Mouse (Mus musculus) forebrain, embryonic 15.5 days (tissue): ENCODE results near the gene Smim11. TPM values are rescaled to one million over a fixed set of nuclear protein-coding genes. Genes with fewer than 3 reads are reported as not detected.

Experiments used
- ATAC-seq: fragments of 200-750 bp; cut with Nextera tagmentation; replicated peaks from 2 replicates; pipeline ENCODE4 v1.8.0; 2017; ENCODE audit warnings: mild to moderate bottlenecking, moderate TSS enrichment, moderate library complexity
- H3K27ac ChIP-seq: fragments of 300-500 bp; sonication (generic); replicated peaks from 2 replicates; pipeline ENCODE4 v1.5.1; 2015; ENCODE audit warnings: mild to moderate bottlenecking, inconsistent platforms
- H3K27me3 ChIP-seq: fragments of 300-500 bp; sonication (generic); 2 replicates; pipeline ENCODE4 v1.6.1; 2015; ENCODE audit warnings: inconsistent platforms
- H3K36me3 ChIP-seq: fragments of 300-500 bp; sonication (generic); 2 replicates; pipeline ENCODE4 v1.6.1; 2015; ENCODE audit warnings: mild to moderate bottlenecking, inconsistent platforms
- H3K4me1 ChIP-seq: fragments of 300-500 bp; sonication (generic); 2 replicates; pipeline ENCODE4 v1.6.1; 2015; ENCODE audit warnings: inconsistent platforms
- H3K4me2 ChIP-seq: fragments of 300-500 bp; sonication (generic); replicated peaks from 2 replicates; pipeline ENCODE4 v1.6.1; 2015; ENCODE audit warnings: mild to moderate bottlenecking, inconsistent platforms
- H3K4me3 ChIP-seq: fragments of 300-500 bp; sonication (generic); 2 replicates; pipeline ENCODE4 v1.5.1; 2015; ENCODE audit warnings: mild to moderate bottlenecking, inconsistent platforms
- H3K9ac ChIP-seq: fragments of 300-500 bp; sonication (generic); replicated peaks from 2 replicates; pipeline ENCODE4 v1.6.1; 2015; ENCODE audit warnings: mild to moderate bottlenecking, inconsistent platforms
- H3K9me3 ChIP-seq: fragments of 300-500 bp; sonication (generic); 2 replicates; pipeline ENCODE4 v1.6.1; 2016; ENCODE audit warnings: inconsistent platforms
- WGBS: fragments of 180-500 bp; shearing (Covaris S2); methylation state at CpG from one replicate; pipeline ENCODE4 v1.1.7; 2015; ENCODE audit warnings: mixed read lengths; 5-methylcytosine and 5-hydroxymethylcytosine counted together
- polyA plus RNA-seq: library from polyadenylated mRNA; unstranded; fragments of >200 nt; fragmentation: Nextera tagmentation; extraction: Ambion mirVana; gene quantifications from 2 replicates; pipeline ENCODE4 v1.2.1, GENCODE M21; 2015

Gene Smim11
- polyA plus RNA-seq, 1 experiment from 2014 or later, result 92.6 TPM

DNA sequence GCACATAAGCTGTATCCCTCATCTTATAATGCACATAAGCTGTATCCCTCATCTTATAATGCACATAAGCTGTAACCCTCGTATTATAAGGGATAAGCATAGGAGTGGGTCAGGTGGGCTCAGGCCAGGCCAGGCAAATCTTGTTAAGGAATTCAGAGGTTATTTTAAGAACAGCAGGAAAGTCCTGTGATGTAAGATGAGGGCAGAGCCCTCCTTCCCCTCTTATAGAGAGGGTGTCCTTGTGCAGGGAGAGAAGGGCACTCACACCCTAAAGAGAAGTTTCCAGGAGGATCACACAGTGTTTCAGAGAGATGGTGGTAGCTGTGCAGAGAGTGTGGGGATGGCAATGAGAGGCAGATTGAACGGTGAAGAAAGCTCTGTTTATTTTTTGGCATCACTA, 5.8 kb upstream of the Smim11 start:
- Histone ChIP-seq H3K27ac (no peak overlapping the region), H3K36me3 (no peaks in the 10 kb centered on the region), H3K9me3 (no peaks in the 10 kb centered on the region), H3K27me3 (no peaks in the 10 kb centered on the region), H3K4me1 (peaks cover 6% of the 10 kb centered on the region), H3K4me3 (no peak overlapping the region), H3K9ac (no peak overlapping the region), H3K4me2 (no peak overlapping the region)
- ATAC-seq, result no peak
- WGBS, result 75% methylated on average over 2 of the region's 2 CpGs

DNA sequence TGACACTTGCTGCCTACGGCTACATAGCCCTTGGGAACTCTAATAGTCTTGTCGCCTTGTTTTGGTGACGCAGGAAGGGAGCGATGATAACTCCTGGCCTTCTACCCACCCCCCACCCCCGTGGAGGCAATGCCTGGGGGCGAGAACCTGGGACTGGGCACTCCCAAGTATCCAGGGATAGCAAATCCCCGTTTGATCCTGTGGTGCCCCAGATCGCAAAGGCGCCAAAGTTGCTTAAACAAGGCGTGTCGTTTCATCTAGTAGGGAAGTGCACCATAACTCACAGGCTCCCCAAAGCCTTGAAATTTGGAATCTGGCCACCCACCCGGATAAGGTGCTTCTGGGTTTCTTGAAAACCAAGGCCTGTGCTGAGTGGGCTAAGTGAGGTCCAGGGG, 323 bp downstream of the Smim11 start:
- no peaks in the 10 kb centered on the region for H3K27me3 ChIP-seq
- WGBS, result under 1% methylated on average over 12 of the region's 12 CpGs

GRCm38 (mm10) chr16:92301989-92302388, 903 bp downstream of the Smim11 start:
- WGBS, result 19% methylated on average over 5 of the region's 5 CpGs
- H3K9me3 ChIP-seq, result no peaks in the 10 kb centered on the region
- H3K4me3 ChIP-seq, result peak overlapping the region; percentile 78
- peak overlapping the region; percentile 85 for H3K27ac ChIP-seq
- H3K9ac ChIP-seq, result peak overlapping the region; percentile 79
- peaks cover 10% of the 10 kb centered on the region; the same call in 1 of the 2 replicates for H3K36me3 ChIP-seq
- peak overlapping the region; percentile 78 for H3K4me2 ChIP-seq
- H3K27me3 ChIP-seq, result no peaks in the 10 kb centered on the region
- ATAC-seq, result no peak
- H3K4me1 ChIP-seq, result peaks cover 22% of the 10 kb centered on the region

More for the DNA sequence above, 323 bp downstream of the Smim11 start:
- peaks cover 8% of the 10 kb centered on the region; the same call in 1 of the 2 replicates for H3K36me3 ChIP-seq
- H3K9ac ChIP-seq, result peak overlapping the region; percentile 79
- peaks cover 22% of the 10 kb centered on the region for H3K4me1 ChIP-seq
- peak overlapping the region; percentile 85 for H3K27ac ChIP-seq
- peak overlapping the region; percentile 78 for H3K4me2 ChIP-seq
- H3K4me3 ChIP-seq, result peak overlapping the region; percentile 78
- ATAC-seq, result no peak
- no peaks in the 10 kb centered on the region for H3K9me3 ChIP-seq

GRCm38 (mm10) chr16:92302506-92302905, 1.4 kb downstream of the Smim11 start:
- WGBS, result 74% methylated on average over 5 of the region's 5 CpGs
- Histone ChIP-seq H3K4me2 (peak overlapping the region; percentile 78), H3K9ac (no peak overlapping the region; the same call in 1 of the 2 replicates), H3K27ac (peak overlapping the region; percentile 85; the same call in 1 of the 2 replicates), H3K27me3 (no peaks in the 10 kb centered on the region), H3K4me3 (peak overlapping the region; percentile 78; the same call in 1 of the 2 replicates), H3K4me1 (peaks cover 22% of the 10 kb centered on the region), H3K9me3 (no peaks in the 10 kb centered on the region), H3K36me3 (peaks cover 15% of the 10 kb centered on the region)
- ATAC-seq, result no peak

GRCm38 (mm10) chr16:92305519-92305918, 4.4 kb downstream of the Smim11 start:
- Histone ChIP-seq H3K4me1 (peaks cover 17% of the 10 kb centered on the region), H3K36me3 (peaks cover 21% of the 10 kb centered on the region), H3K27ac (no peak overlapping the region), H3K4me2 (no peak overlapping the region), H3K27me3 (no peaks in the 10 kb centered on the region), H3K9ac (no peak overlapping the region), H3K9me3 (no peaks in the 10 kb centered on the region), H3K4me3 (no peak overlapping the region)
- WGBS, result 98% methylated on average over 2 of the region's 2 CpGs
- no peak for ATAC-seq

DNA sequence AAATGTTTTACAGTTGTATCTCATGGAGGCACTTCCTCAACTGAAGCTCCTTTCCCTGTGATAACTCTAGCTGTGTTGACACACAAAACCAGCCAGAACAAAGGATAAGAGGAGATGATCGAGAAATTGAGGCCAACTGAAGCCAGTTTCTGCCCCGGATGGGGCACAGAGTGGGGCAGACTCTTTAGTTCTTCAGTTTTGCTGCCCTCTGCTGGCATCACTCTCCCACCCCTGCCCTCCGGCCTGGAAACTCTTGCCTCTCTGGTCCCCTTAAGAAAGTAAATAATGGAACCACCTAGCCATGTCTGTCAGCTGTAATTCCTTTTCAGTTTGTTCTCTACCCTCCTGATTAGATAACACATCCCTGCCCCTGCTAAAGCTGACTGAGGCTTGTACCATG, 6.9 kb downstream of the Smim11 start:
- no peaks in the 10 kb centered on the region for H3K9me3 ChIP-seq
- 76% methylated on average over 3 of the region's 3 CpGs for WGBS
- H3K9ac ChIP-seq, result no peak overlapping the region
- no peak overlapping the region for H3K27ac ChIP-seq
- ATAC-seq, result no peak
- H3K27me3 ChIP-seq, result no peaks in the 10 kb centered on the region
- 0 out of 2 replicates have a peak, but pooled peaks cover 1% of the 10 kb centered on the region for H3K4me1 ChIP-seq
- peaks cover 33% of the 10 kb centered on the region for H3K36me3 ChIP-seq
- no peak overlapping the region for H3K4me3 ChIP-seq
- no peak overlapping the region for H3K4me2 ChIP-seq

- no peak overlapping the region for H3K4me3 ChIP-seq
- no peak for ATAC-seq
- no peak overlapping the region for H3K4me2 ChIP-seq
- no peak overlapping the region for H3K27ac ChIP-seq
- H3K4me1 ChIP-seq, result no peaks in the 10 kb centered on the region
- H3K9ac ChIP-seq, result no peak overlapping the region
- no peaks in the 10 kb centered on the region for H3K27me3 ChIP-seq
- no peaks in the 10 kb centered on the region for H3K9me3 ChIP-seq
- 40% methylated on average over 4 of the region's 4 CpGs for WGBS
- H3K36me3 ChIP-seq, result peaks cover 33% of the 10 kb centered on the region
These were observed 8.0 kb downstream of the Smim11 start for GRCm38 (mm10) chr16:92309126-92309525.

- no peaks in the 10 kb centered on the region for H3K9me3 ChIP-seq
- H3K4me1 ChIP-seq, result no peaks in the 10 kb centered on the region
- H3K27ac ChIP-seq, result no peak overlapping the region
- no peak overlapping the region for H3K4me3 ChIP-seq
- no peaks in the 10 kb centered on the region for H3K27me3 ChIP-seq
- ATAC-seq, result peak; percentile 71
- 50% methylated on average over 13 of the region's 13 CpGs for WGBS
- no peak overlapping the region for H3K9ac ChIP-seq
- H3K36me3 ChIP-seq, result peaks cover 12% of the 10 kb centered on the region
- H3K4me2 ChIP-seq, result no peak overlapping the region
These were observed 13.1 kb downstream of the Smim11 start for GRCm38 (mm10) chr16:92313953-92314741.

GRCm38 (mm10) chr16:92316049-92316738, 15.1 kb downstream of the Smim11 start:
- H3K4me1 ChIP-seq, result no peaks in the 10 kb centered on the region
- ATAC-seq, result no peak
- no peak overlapping the region for H3K9ac ChIP-seq
- no peak overlapping the region for H3K27ac ChIP-seq
- WGBS, result 78% methylated on average over 7 of the region's 7 CpGs
- peaks cover 7% of the 10 kb centered on the region for H3K36me3 ChIP-seq
- H3K4me3 ChIP-seq, result no peak overlapping the region
- H3K9me3 ChIP-seq, result no peaks in the 10 kb centered on the region
- H3K27me3 ChIP-seq, result no peaks in the 10 kb centered on the region
- no peak overlapping the region for H3K4me2 ChIP-seq

GRCm38 (mm10) chr16:92319353-92320109, 18.4 kb downstream of the Smim11 start:
- WGBS, result 70% methylated on average over 20 of the region's 20 CpGs
- H3K9me3 ChIP-seq, result no peaks in the 10 kb centered on the region
- no peak for ATAC-seq
- no peaks in the 10 kb centered on the region for H3K27me3 ChIP-seq
- no peaks in the 10 kb centered on the region for H3K4me1 ChIP-seq
- H3K27ac ChIP-seq, result no peak overlapping the region
- H3K9ac ChIP-seq, result no peak overlapping the region
- no peak overlapping the region for H3K4me2 ChIP-seq
- H3K4me3 ChIP-seq, result no peak overlapping the region
- H3K36me3 ChIP-seq, result no peaks in the 10 kb centered on the region

DNA sequence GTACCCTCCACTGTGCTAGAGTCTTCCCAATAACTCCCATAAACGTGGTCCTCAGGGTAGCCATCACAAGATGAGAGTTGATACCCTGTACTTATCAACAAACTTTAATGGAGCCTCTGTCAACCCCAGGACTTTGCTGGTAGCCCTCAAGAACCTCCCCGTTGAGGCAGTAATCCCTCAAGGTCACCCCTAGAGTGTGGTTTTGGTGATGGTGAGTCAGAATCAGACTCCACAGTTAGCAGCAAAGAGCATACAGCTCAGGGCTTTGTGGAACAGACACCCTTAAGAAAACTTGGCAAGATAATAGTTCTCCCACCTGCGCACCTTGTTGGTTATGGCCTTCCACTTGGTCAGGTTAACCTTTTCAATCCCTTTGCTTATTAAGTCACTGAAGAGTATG, 19.3 kb downstream of the Smim11 start:
- no peak overlapping the region for H3K4me2 ChIP-seq
- H3K9me3 ChIP-seq, result no peaks in the 10 kb centered on the region
- no peaks in the 10 kb centered on the region for H3K27me3 ChIP-seq
- H3K9ac ChIP-seq, result no peak overlapping the region
- H3K27ac ChIP-seq, result no peak overlapping the region
- no peaks in the 10 kb centered on the region for H3K4me1 ChIP-seq
- no peak overlapping the region for H3K4me3 ChIP-seq
- no peaks in the 10 kb centered on the region for H3K36me3 ChIP-seq
- WGBS, result 84% methylated on average over 3 of the region's 3 CpGs
- no peak for ATAC-seq

DNA sequence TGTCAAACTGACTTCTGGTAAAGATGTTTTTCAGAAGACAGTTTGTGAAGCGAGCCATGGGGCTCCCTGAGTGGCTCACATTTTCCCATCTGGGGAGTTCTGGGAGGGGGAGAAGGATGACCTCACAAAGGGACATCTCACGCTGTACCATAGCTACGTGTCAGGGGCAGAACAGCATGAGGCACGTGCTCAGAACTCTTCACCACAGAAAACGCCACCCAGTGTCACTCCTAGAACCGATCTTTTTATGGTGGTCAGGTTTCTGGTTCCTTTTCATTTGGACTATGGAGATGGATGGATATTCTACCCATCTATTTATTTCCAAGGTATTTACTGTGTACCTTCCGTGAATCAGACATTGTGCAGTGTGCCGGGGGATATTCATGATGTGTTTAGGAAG, 20.3 kb downstream of the Smim11 start, which contains the start of gene Fam243:
TSS of gene Fam243 (minus strand) at position 101 of the 400 bp plus-strand sequence.
- Histone ChIP-seq H3K27me3 (no peaks in the 10 kb centered on the region), H3K4me2 (no peak within 1 kb of the TSS), H3K36me3 (no peaks in the 10 kb centered on the region), H3K9ac (no peak within 1 kb of the TSS), H3K27ac (no peak within 1 kb of the TSS), H3K4me3 (no peak within 1 kb of the TSS), H3K9me3 (no peaks in the 10 kb centered on the region), H3K4me1 (no peaks in the 10 kb centered on the region)
- 89% methylated on average over 8 of the region's 8 CpGs for WGBS
- no peak for ATAC-seq
